ENCODE assay signal across 8 mouse cellular contexts in genomic region chr16:11060645-11061044, GRCm38 (mm10). TPM values are rescaled to one million over a fixed set of nuclear protein-coding genes. Genes with fewer than 3 reads are reported as not detected.
DNase-seq lines count a peak whose midpoint lies in the region; ATAC-seq and TF ChIP-seq lines count a peak whose summit lies in the region.

Gene Snn (plus strand): TSS chr16:11060945.

- WGBS in lung, embryonic 16.5 days, result 87% methylated on average over 4 of the region's 4 CpGs
- WGBS in forebrain, embryonic 13.5 days, result 90% methylated on average over 4 of the region's 4 CpGs
- 94% methylated on average over 4 of the region's 4 CpGs for WGBS in hindbrain, embryonic 14.5 days
- WGBS in midbrain, postnatal 0 days, result 85% methylated on average over 4 of the region's 4 CpGs

- ATAC-seq in lung, embryonic 16.5 days (ENCODE audit: low read depth), result no peak
- ATAC-seq in forebrain, embryonic 13.5 days, result no peak
- ATAC-seq in hindbrain, embryonic 14.5 days (ENCODE audit: low FRiP score), result no peak
- ATAC-seq in midbrain, postnatal 0 days (ENCODE audit: low FRiP score), result no peak

- H3K36me3 ChIP-seq in lung, embryonic 16.5 days (ENCODE audit: control insufficient read depth, insufficient read depth, low read length), result no peaks in the 10 kb centered on the region
- no peaks in the 10 kb centered on the region for H3K36me3 ChIP-seq in forebrain, embryonic 13.5 days (ENCODE audit: poor library complexity, severe bottlenecking)
- no peaks in the 10 kb centered on the region for H3K36me3 ChIP-seq in hindbrain, embryonic 14.5 days (replicated peaks; ENCODE audit: control insufficient read depth, insufficient read depth)
- H3K36me3 ChIP-seq in midbrain, postnatal 0 days (ENCODE audit: insufficient read depth, low read length), result no peaks in the 10 kb centered on the region

- H3K4me1 ChIP-seq in lung, embryonic 16.5 days (replicated peaks; ENCODE audit: control insufficient read depth, insufficient read depth, low read length), result peaks cover 16% of the 10 kb centered on the region; the same call in 1 of the 2 replicates
- peaks cover 28% of the 10 kb centered on the region for H3K4me1 ChIP-seq in forebrain, embryonic 13.5 days
- peaks cover 14% of the 10 kb centered on the region for H3K4me1 ChIP-seq in hindbrain, embryonic 14.5 days (replicated peaks; ENCODE audit: control insufficient read depth, insufficient read depth, low read length)
- peaks cover 3% of the 10 kb centered on the region; the same call in 1 of the 2 replicates for H3K4me1 ChIP-seq in midbrain, postnatal 0 days (ENCODE audit: insufficient read depth, low read length)

- intact Hi-C loops in gastrocnemius, adult 2 months (cut with DNase I), result no loop called here

- TF ChIP-seq CTCF in midbrain, postnatal 0 days (IDR thresholded peaks at IDR 0.05), result no peak
- no peak for TF ChIP-seq CTCF in gastrocnemius, adult 2 months (IDR thresholded peaks at IDR 0.05)

- H3K27me3 ChIP-seq in lung, embryonic 16.5 days (ENCODE audit: control insufficient read depth, insufficient read depth, low read depth, low read length), result no peaks in the 10 kb centered on the region
- no peaks in the 10 kb centered on the region for H3K27me3 ChIP-seq in forebrain, embryonic 13.5 days
- no peaks in the 10 kb centered on the region for H3K27me3 ChIP-seq in hindbrain, embryonic 14.5 days (ENCODE audit: control insufficient read depth, insufficient read depth, low read length)
- H3K27me3 ChIP-seq in midbrain, postnatal 0 days (ENCODE audit: insufficient read depth, low read length), result no peaks in the 10 kb centered on the region

- H3K9me3 ChIP-seq in lung, embryonic 16.5 days (ENCODE audit: control insufficient read depth, low read length), result no peaks in the 10 kb centered on the region
- no peaks in the 10 kb centered on the region for H3K9me3 ChIP-seq in forebrain, embryonic 13.5 days (replicated peaks)
- no peaks in the 10 kb centered on the region for H3K9me3 ChIP-seq in hindbrain, embryonic 14.5 days (ENCODE audit: control insufficient read depth, low read length)
- H3K9me3 ChIP-seq in midbrain, postnatal 0 days (ENCODE audit: low read length), result no peaks in the 10 kb centered on the region

- DNase-seq in lung, adult 18-20 months, result no peak
- DNase-seq in hindbrain, embryonic 14.5 days (ENCODE audit: low spot score), result no peak
- DNase-seq in midbrain, postnatal 0 days (ENCODE audit: low spot score), result no peak
- DNase-seq in embryo, embryonic 11 days, result no peak
- DNase-seq in gastrocnemius, adult 2 months, result no peak
- no peak for DNase-seq in right cerebral cortex, postnatal 10 days (ENCODE audit: low spot score in 2 of 2)

- no peak within 1 kb of the TSS for H3K4me2 ChIP-seq in lung, embryonic 16.5 days (ENCODE audit: low read depth, low read length)
- H3K4me2 ChIP-seq in forebrain, embryonic 13.5 days, result no peak within 1 kb of the TSS
- no peak within 1 kb of the TSS for H3K4me2 ChIP-seq in hindbrain, embryonic 14.5 days (replicated peaks)
- no peak within 1 kb of the TSS for H3K4me2 ChIP-seq in midbrain, postnatal 0 days (ENCODE audit: low read depth, low read length, poor library complexity, severe bottlenecking)

- H3K4me3 ChIP-seq in lung, embryonic 16.5 days (ENCODE audit: low read length), result no peak within 1 kb of the TSS
- no peak within 1 kb of the TSS for H3K4me3 ChIP-seq in forebrain, embryonic 13.5 days
- H3K4me3 ChIP-seq in hindbrain, embryonic 14.5 days (replicated peaks; ENCODE audit: low read length), result no peak within 1 kb of the TSS
- no peak within 1 kb of the TSS for H3K4me3 ChIP-seq in midbrain, postnatal 0 days (ENCODE audit: low read depth, low read length)
- H3K4me3 ChIP-seq in gastrocnemius, adult 2 months, result no peak within 1 kb of the TSS

- no peak within 1 kb of the TSS for H3K9ac ChIP-seq in lung, embryonic 16.5 days (ENCODE audit: low read length)
- H3K9ac ChIP-seq in forebrain, embryonic 13.5 days, result no peak within 1 kb of the TSS
- no peak within 1 kb of the TSS for H3K9ac ChIP-seq in hindbrain, embryonic 14.5 days
- no peak within 1 kb of the TSS for H3K9ac ChIP-seq in midbrain, postnatal 0 days (replicated peaks; ENCODE audit: low read length, poor library complexity, severe bottlenecking)

- H3K27ac ChIP-seq in lung, embryonic 16.5 days (ENCODE audit: low read length), result no peak within 1 kb of the TSS
- no peak within 1 kb of the TSS for H3K27ac ChIP-seq in forebrain, embryonic 13.5 days
- H3K27ac ChIP-seq in hindbrain, embryonic 14.5 days, result no peak within 1 kb of the TSS
- no peak within 1 kb of the TSS for H3K27ac ChIP-seq in midbrain, postnatal 0 days (ENCODE audit: low read depth, low read length)
- H3K27ac ChIP-seq in gastrocnemius, adult 2 months, result no peak within 1 kb of the TSS

RNA-seq across cellular contexts. Expression of gene Snn, which starts in this region (rescaled TPM):
- 42.9 and 46.1 TPM in 2 replicates for polyA plus RNA-seq in lung, embryonic 16.5 days (2015; fragmentation: Nextera tagmentation; extraction: Ambion mirVana)
- polyA plus RNA-seq in forebrain, embryonic 13.5 days (2015; fragmentation: Nextera tagmentation; extraction: Ambion mirVana), result 122 and 140 TPM in 2 replicates
- polyA plus RNA-seq in hindbrain, embryonic 14.5 days (2014; fragmentation: Nextera tagmentation; extraction: Ambion mirVana), result 147 and 158 TPM in 2 replicates
- total RNA-seq in midbrain, postnatal 0 days (2014; rRNA removed), result 241 and 278 TPM in 2 replicates
- 122 and 130 TPM in 2 replicates for polyA plus RNA-seq in midbrain, postnatal 0 days (2015; fragmentation: Nextera tagmentation; extraction: Ambion mirVana)
- total RNA-seq in gastrocnemius, adult 2 months (2021), result 1 to 10 TPM; 2.7 to 3.1 TPM

Comparison
In these comparisons a context has a peak if more than half of its experiments do, and no peak if none do; other contexts are left out.
1. RNA of gene Snn (total RNA-seq): 241 to 278 TPM in midbrain, postnatal 0 days; 2.7 to 3.1 TPM in gastrocnemius, adult 2 months; every median in the first group is over 10 times any median in the second.